In the genomic region with DNA sequence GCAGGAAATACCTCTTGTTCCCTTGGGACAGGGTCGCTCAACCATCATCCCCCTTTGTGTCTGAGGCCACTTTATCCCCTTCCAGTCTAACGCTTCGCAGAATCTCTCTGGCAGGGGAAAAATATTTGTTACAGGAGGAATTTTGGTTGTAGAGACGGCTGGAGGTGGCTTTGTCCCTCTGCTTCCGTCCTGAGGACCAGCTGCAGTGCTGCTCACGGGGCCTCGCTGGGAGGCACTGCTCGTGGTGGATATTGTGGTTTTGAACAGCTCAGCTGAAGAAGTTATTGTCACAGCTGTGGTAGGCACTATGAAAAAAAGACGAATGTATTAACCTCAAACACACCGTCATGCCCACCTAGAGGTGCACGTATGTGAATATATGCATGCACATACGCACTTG, we compare ENCODE assay signal across 13 mouse cellular contexts.
DNase-seq lines count a peak whose midpoint lies in the region; ATAC-seq and TF ChIP-seq lines count a peak whose summit lies in the region.
"Had no signal": no experiment of that assay in that cellular context is flagged by ENCODE, and none has a peak within 500 bp of the region (broad histone marks: within the 10 kb centered on the region; RNA-seq: fewer than 3 reads in every experiment).

No protein-coding gene starts in this region.

- 0 out of 2 replicates have a peak, but pooled peaks cover 3% of the 10 kb centered on the region for H3K4me1 ChIP-seq in hindbrain, embryonic 11.5 days (replicated peaks; ENCODE audit: control insufficient read depth, insufficient read depth, low read length)
- H3K4me1 ChIP-seq in hindbrain, postnatal 0 days (ENCODE audit: insufficient read depth, low read length), result peaks cover 13% of the 10 kb centered on the region

- DNase-seq in hindbrain, embryonic 11.5 days (ENCODE audit: low spot score), result no peak
- DNase-seq in hindbrain, postnatal 0 days (ENCODE audit: low spot score), result no peak
- DNase-seq in CD4-positive helper T cell, adult 2 months (ENCODE audit: low read depth, low spot score), result peak; percentile 43
- no peak for DNase-seq in cerebellum, adult 11-12 months
- DNase-seq in right cerebral cortex, adult 18-20 months, result no peak
- DNase-seq in ovary, postnatal 14 days (ENCODE audit: low spot score), result no peak
- DNase-seq: adrenal gland, postnatal 10 days; cerebellum, adult 8-10 months; layer of hippocampus, adult 9-11 months; lung, postnatal 14 days had no signal

- no peak overlapping the region for H3K4me3 ChIP-seq in hindbrain, embryonic 11.5 days (ENCODE audit: low read depth, low read length)
- H3K4me3 ChIP-seq in hindbrain, postnatal 0 days (ENCODE audit: low read length), result no peak overlapping the region

- no peak for TF ChIP-seq CTCF in hindbrain, postnatal 0 days (IDR thresholded peaks at IDR 0.05; ENCODE audit: low read depth)

- ATAC-seq in hindbrain, embryonic 11.5 days (ENCODE audit: low FRiP score), result 0 out of 2 replicates have a peak, but pooled peaks have one; percentile 28
- ATAC-seq in hindbrain, postnatal 0 days, result no peak
- peak; percentile 79 for ATAC-seq in common myeloid progenitor, adult 5-6 weeks (replicated peaks; ENCODE audit: low read depth, poor library complexity, severe bottlenecking)
- peak; percentile 42 for ATAC-seq in neutrophil, adult 5-6 weeks (ENCODE audit: extremely low read depth, insufficient number of reproducible peaks, low FRiP score, poor library complexity, severe bottlenecking)
- ATAC-seq: inflammation-experienced regulatory T-cells, adult 6 months had no signal

- H3K36me3 ChIP-seq in hindbrain, embryonic 11.5 days (ENCODE audit: control insufficient read depth, insufficient read depth, low read length), result no peaks in the 10 kb centered on the region
- no peaks in the 10 kb centered on the region for H3K36me3 ChIP-seq in hindbrain, postnatal 0 days (ENCODE audit: insufficient read depth, low read length)

- H3K4me2 ChIP-seq in hindbrain, embryonic 11.5 days (replicated peaks; ENCODE audit: low read depth, low read length), result no peak overlapping the region
- no peak overlapping the region for H3K4me2 ChIP-seq in hindbrain, postnatal 0 days (ENCODE audit: low read depth, low read length)

- no peak overlapping the region for H3K9ac ChIP-seq in hindbrain, embryonic 11.5 days (ENCODE audit: low read depth, low read length)
- H3K9ac ChIP-seq in hindbrain, postnatal 0 days (replicated peaks; ENCODE audit: low read length), result no peak overlapping the region

- 46% methylated on average over 12 of the region's 12 CpGs for WGBS in hindbrain, embryonic 11.5 days
- WGBS in hindbrain, postnatal 0 days, result 52% methylated on average over 12 of the region's 12 CpGs

- H3K9me3 ChIP-seq in hindbrain, embryonic 11.5 days (ENCODE audit: control insufficient read depth, low read length), result no peaks in the 10 kb centered on the region
- H3K9me3 ChIP-seq in hindbrain, postnatal 0 days (ENCODE audit: low read length), result no peaks in the 10 kb centered on the region

- no peaks in the 10 kb centered on the region for H3K27me3 ChIP-seq in hindbrain, embryonic 11.5 days (ENCODE audit: control insufficient read depth, insufficient read depth, low read length)
- H3K27me3 ChIP-seq in hindbrain, postnatal 0 days (ENCODE audit: insufficient read depth, low read length), result no peaks in the 10 kb centered on the region

- H3K27ac ChIP-seq in hindbrain, embryonic 11.5 days (ENCODE audit: low read depth, low read length), result no peak overlapping the region
- no peak overlapping the region for H3K27ac ChIP-seq in hindbrain, postnatal 0 days
